Mouse (Mus musculus): ENCODE measurements around the gene Lnx2.

Gene Lnx2

DNA sequence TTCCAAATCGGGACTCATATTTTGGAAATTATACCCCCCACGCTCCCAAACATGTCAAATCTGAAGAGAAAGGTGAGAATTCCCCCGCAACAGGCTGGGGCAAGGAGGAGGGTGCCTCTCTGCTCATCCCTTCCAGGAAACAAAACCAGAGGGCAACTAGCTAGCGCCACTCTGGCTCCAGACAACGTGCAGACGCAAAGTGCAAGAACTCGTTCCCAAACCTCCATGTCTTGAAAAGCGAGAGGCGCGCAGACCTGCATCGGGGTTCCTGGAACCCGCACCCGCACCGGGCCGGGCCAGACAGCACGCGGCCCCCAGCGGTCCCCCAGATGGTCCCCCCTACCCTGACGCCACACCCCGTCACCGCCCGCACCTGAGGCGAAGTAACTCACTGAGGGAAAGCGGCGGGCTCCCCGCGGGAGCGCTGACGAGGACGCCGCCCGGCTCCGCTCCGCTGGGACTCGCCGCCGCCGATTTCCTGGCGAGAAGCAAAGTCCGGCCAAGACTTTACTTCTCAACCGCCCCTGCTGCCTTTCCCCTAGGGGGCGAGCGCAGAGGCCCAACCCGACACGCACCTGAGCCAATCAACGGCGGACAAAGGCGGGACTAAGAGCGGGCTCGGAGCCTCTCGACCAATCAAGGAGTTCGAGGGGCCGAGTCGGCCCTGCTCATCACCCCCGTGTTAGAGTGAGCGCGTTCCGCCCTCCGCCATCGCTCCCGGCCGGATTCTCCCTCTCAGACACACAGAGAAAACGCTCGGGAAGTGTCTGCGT, at the start of gene Lnx2:
Lnx2 (minus strand) TSS at position 561 of the 773 bp plus-strand sequence.
- DNase-seq (ENCODE audit: low spot score), result peak; percentile 97

DNA sequence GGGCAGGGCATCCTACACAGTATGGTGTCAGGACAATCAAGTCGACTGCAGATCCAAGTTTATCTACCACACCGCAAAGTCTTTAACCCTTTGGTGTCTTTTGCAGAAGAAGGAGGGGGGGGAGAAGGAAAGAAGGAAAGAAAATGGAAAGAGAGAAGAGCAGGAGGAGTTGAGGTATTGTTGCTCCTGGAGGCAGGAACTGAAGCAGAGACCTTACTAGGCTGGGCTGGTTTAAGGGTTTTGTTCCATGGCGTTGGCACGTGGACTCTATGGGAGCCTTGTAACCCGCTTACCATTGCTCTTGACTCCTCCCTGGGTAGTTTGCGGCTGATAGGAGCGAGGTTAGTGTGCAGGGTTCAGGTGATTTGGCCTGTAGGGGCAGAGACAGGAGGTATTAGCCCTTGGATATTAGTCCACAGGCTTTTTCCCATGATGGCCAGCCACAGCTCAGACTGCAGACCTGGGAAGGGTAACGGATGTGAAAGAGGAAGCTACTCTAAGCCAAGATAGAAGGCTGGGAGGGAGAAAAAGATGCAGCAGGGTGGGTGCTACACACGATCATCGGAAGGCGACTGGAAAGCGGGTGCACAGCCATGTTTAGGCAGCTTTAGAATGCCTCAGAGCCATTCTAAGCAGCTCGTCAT, 49.3 kb upstream of the Lnx2 start:
- no peak for DNase-seq (ENCODE audit: low spot score)

DNA sequence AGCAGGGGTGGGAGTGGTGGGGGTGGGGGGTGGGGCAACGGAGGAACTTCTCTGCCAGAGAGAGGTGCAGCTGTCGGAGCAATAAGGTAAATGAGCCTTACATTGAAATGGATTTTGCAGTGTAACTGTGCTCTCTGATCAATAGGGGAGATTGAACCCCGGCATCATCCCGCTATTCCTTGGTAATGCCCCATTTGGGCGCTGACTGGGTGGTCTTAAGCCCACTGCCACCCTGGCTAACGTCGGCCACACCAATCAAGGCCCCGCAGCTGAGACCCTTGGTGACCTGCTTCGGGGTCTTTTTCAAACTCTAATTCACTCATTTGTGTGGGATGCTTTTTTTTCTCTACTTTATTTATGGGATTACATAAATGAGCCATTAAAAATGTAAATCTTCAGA, 48.4 kb upstream of the Lnx2 start:
- no peak for DNase-seq (ENCODE audit: low spot score)

DNA sequence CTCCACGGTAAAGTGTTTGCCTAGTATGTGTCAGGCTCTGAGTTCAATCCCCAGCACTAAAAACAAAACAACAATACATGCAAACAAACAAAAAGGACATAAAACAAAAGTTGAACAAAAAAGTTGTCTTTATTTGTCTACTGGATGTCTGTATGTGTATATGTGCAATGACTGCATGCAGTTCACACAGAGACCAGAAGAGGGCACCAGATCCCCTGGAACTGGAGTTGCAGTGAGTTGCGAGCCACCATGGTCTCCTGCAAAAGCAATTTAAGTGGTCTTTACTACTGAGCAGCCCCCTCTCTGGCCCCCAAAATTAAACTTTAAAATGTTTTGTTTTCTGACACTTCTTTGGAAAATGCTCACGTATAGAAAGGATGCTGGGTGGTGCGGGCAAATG, 44.8 kb upstream of the Lnx2 start:
- no peak for DNase-seq (ENCODE audit: low spot score)

DNA sequence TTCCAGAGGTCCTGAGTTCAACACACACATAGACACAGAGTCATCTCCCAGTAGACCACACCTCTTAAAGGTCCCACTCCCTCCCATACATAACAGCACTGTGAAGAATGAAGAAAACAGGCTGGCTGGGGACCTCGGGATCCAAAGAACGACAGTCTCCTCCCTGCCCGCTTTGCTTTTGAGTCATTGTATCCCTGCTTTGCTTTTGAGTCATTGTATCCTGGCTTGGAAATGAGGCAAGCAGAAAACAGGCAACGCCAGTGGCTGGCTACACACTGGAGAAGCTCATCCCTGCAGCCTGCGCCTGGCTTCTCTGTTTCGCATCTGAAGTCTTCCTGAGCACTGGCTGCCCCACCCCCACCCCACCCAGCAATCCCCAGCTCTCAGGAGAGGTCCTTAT, 40.6 kb upstream of the Lnx2 start:
- no peak for DNase-seq (ENCODE audit: low spot score)

DNA sequence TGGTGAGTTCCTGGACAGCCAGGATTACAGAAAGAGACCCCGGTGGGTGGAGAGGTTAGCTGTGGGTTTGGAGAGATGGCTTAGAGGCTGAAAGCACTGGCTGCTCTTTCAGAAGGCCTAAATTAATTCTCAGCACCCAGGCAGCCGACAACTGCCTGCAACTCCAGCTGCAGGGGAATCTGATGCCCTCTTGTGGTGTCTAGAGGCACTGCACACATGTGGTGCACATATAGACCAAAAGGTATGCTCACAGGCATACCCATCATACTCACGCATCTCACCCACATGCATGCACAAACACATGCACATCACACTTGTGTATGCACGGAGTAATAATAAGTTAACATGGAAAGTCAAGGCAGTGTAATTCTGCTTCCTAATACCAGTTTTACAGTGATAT, 39.2 kb upstream of the Lnx2 start:
- DNase-seq (ENCODE audit: low spot score), result no peak

DNA sequence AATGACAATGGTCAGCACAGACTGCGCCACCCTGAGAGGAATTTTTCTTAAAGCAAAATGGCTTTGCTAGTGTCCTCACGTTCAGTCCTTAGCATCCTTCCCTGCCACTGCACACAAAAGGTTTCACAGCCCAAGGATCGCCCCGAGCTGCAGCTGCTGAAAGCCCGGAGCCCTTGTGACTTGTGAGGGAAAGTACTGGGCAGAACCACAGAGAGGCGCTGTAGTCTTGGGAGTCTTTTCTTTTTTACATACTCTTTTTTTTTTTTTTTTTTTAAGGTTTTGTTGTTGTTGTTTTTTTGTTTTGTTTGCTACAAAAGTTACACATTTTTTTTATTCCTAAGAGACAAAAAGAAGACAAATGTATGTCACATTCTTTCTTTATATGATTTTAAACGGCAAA, 38.4 kb upstream of the Lnx2 start:
- peak; percentile 56 for DNase-seq (ENCODE audit: low spot score)

DNA sequence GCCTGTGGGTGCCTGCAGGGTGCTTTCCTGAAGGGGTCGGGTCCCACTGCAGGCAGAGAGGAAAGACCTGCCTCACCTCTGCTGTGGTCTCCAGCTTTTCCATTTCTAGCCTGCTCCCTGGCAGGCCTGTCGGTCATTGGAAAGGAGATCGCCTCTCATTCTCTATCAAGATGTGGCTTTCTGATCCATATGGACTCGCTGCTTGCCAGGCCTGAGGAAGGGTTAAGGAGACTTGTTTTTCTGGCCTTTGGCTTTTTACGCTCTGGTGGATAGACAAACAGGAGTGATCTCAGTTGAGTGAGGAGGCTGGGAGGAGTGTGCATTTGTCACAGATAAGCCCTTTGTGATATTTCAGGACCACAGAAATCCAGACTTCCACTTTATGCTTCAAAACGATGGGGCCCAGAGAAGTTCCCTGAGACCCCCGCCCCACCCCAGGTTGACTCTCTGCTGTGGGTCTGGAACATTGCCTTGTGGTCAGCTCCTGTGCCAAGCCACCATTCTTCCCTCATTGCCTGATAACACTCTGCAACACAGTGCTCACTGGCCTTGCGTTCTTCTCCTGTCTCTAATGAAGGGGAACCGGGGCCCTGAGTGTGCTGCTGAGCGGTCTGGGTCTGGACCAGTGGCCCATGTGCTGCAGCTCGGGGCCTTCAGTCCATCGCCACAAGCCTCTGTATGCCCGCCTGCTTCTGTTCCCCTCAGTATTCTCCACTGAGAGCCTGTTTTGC, 32.6 kb upstream of the Lnx2 start:
- no peak for DNase-seq (ENCODE audit: low spot score)

DNA sequence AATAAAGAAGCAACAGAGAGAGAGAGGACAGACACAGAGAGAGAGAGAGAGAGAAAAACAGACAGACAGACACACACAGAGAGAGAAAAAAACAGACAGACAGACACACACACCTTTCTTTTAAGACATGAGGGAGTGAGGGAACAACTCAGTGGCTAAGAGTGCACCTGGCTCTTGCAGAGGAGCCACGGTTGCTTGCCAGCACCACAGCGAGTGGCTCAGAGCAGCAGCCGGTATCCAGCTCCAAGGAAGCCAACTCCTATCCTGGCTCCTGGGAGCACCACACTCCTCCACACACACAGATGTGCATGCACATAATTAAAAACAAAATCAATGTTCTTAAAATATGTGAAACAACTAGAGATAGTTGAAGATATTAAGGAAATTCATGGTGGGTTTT, 30.9 kb upstream of the Lnx2 start:
- DNase-seq (ENCODE audit: low spot score), result no peak

DNA sequence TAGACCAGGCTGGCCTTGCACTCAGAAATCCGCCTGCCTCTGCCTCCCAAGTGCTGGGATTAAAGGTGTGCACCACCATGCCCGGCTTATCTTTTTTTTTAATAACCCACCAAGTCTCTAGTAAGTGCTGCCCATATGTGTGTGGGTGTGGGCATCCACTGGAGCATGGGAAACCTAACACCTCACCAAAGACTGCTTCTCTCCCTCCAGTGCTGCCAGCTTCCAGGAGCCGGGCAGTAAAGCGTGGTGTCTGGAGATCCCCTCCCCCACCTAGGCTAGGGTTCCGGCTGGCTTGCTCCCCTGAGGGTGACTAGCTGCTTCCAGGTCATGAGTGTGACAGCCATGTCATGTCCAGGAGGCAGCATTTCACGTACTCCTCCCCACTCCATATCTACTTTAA, 25.9 kb upstream of the Lnx2 start:
- DNase-seq (ENCODE audit: low spot score), result no peak

DNA sequence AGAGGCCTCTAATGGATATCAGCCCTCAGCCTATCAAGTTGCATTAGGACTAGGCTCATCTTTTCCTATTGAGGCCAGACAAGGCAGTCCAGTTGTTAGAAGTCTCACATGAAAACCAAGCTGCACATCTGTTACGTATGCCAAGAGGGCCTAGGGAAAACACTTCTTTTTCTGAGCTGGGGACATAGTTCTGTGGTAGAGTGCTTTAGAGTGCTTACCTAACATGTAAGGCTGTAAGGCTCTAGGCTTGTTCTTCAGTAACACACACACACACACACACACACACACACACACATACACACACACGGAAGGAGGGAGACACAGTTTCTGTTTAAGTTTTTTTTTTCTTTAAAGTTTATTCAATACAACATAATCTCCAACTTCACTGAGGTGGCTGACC, 23.8 kb upstream of the Lnx2 start:
- no peak for DNase-seq (ENCODE audit: low spot score)

DNA sequence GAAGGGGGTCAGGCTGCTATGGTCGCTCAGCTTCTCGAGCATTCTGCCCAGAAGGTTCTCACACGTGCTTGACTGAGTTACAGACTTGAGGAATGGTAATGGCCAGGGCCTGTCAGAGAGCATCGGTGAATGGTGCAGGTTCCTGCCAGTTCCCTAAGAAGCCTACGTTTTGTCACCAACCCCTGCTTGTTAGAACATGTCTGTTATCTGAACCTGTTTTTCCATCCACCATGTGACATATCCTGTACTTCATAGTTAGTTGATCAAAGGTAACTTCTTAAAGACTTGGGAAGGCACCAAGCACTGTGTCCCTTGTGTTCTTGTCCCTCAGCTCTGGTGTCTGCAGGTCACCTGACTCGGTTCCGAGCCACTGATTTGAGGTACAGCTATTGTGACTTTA, 22.3 kb upstream of the Lnx2 start:
- no peak for DNase-seq (ENCODE audit: low spot score)

DNA sequence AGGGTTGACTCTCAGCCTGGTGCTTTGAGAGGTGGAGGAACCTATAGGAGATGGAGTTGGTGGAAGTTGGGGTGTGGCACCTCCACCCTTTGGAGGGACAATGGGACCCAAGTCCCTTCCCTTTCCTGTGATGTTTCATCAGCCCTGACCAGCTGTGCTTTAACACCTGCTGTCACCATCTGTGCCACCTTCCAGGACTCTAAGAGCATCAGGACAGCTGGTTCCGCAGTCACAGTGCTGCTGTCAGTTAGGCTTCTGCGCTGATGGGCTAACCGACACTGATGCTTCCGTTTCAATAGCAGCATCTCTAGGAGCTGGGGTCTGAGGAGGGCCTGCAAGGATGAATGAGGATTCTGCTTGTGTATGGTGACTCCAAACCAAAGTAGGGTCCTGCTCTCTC, 20.2 kb upstream of the Lnx2 start:
- no peak for DNase-seq (ENCODE audit: low spot score)

DNA sequence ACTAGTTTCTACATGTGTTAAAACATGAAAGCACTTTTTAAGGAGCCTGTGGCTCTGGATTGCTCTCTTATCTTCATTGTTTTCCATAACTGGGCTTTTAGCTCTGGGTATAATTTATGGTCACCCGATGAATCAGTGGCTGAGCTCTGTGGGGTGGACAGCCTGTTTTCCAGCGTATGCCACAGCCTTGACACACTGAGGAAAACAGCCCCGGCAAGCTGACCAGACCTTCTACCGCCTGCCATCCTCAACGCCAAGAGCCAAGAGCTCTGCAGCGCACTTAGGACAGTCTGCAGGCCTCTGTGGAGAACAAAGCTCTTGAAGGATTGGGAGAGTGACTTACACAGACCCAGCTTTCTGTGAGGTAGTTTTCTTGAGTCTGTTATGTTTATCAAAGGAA, 17.9 kb upstream of the Lnx2 start:
- no peak for DNase-seq (ENCODE audit: low spot score)

DNA sequence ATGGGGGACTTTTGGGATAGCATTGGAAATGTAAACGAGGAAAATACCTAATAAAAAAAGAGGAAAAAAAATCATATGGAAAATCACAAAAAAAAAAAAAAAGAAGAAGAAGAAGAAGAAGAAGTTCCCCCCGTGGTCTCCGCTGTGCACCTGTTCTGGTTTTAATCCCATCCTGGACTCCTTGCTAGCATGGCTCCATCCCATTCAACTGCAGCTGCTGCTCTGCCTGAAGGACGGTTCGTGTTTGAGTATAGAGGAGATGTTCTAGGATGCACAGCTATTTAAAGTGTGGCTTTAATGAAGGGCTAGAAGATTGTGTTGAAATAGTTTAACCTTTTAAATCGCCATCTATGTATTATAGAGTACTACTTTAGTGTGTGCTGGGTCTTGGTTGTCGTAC, 16.1 kb upstream of the Lnx2 start:
- no peak for DNase-seq (ENCODE audit: low spot score)

DNA sequence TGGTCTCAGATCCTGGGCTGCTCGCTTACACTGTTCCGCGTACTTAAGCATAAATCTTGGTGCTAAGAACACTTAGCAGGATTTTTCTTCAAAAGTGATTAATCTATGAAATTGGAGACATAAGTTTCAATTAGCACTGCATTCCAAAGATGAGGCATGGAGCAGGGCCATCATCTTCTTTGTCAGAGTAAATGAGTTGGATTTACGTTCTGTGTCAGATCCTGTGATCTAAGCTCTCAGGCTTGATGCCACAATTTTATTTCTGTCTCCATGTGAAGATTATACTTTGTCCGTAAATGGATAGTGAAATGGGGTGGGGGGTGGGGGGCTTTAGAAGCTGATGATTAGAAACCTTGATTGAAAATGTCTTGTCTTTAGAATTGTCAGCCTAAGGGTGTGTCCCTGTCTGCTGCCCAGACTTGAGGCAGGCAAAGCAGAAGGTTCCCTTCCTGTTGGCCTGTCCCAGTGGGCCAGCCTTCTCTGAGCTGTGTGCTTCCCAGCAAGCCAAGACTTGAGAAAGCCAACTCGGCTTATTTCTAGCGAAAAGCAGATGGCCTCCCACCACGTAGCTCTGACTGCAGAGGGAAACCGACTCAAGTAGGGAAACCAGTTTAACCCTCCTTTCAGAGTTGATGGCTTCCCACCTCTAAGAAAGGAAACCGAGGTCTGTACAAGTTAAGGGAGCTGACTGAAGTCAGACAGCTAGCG, 14.0 kb upstream of the Lnx2 start:
- no peak for DNase-seq (ENCODE audit: low spot score)

DNA sequence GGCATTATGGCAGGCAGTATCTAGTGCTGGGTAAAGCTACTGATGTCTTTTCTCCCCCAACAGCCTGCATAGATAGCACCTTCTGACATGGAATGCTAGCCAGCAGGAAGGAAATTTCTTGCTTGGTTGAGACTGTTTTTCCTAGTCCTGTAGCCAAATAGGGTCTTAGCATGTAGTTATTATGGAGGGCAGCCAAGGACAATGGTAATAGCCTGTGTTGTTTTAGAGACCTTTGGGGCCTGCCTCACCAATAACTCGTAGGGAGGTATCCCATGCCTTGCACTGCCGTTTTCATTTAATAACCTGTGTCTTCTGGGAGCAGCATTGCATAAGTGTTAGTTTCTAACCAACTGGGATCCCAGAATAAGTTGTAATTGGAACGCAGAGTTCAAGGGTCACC, 13.4 kb upstream of the Lnx2 start:
- no peak for DNase-seq (ENCODE audit: low spot score)

DNA sequence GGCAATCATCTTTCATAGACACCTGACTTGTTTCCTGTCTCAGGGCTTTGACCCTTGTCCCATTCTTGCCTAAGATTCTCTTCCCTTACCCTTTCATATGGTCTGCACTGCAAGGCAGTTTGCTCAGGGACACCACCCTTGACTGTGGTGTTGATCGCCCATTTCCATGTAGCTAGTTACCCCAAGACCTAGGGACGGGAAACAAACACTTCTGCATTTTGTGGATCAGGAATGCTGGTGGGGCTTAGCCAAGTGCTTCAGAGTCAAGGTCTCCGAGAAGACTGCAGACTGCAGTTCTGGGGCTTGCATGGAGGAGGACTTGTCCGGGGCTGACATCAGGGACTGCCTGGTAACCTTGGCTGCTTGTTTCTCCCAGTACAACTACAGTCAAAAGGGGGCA, 10.4 kb upstream of the Lnx2 start:
- DNase-seq (ENCODE audit: low spot score), result no peak

DNA sequence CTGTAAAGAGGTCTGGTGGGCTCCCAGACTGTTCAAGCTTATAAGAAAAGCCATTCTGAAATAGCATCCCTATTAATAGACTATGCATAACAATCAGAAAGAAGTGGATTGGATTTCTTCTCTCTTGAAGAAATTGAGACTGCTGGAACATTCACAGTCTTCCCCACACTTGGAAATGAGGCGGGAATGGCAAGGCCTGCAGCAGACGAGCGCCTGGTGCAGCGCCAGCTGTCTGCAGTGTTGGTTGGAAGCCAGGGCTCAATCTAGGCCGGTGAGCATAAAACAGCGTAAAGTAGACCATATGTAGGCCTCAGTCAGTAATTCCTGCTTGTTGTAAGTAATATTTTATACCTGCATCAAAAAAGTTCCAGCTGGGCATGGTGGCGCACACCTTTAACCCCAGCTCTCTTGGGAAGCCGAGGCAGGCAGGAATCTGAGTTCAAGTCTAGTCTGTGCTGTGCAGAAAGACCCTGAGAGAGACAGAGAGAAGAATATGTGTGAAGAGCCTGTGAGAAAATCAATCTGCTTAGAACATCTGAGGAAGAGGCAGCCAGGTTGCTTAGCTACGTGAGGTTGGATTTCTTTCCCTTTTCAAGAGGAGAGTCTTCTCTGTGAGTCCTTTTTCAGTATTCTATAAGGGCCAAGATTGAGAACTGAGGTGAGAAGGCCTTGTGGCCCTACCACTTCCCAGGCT, 9.0 kb upstream of the Lnx2 start:
- DNase-seq (ENCODE audit: low spot score), result peak; percentile 60

DNA sequence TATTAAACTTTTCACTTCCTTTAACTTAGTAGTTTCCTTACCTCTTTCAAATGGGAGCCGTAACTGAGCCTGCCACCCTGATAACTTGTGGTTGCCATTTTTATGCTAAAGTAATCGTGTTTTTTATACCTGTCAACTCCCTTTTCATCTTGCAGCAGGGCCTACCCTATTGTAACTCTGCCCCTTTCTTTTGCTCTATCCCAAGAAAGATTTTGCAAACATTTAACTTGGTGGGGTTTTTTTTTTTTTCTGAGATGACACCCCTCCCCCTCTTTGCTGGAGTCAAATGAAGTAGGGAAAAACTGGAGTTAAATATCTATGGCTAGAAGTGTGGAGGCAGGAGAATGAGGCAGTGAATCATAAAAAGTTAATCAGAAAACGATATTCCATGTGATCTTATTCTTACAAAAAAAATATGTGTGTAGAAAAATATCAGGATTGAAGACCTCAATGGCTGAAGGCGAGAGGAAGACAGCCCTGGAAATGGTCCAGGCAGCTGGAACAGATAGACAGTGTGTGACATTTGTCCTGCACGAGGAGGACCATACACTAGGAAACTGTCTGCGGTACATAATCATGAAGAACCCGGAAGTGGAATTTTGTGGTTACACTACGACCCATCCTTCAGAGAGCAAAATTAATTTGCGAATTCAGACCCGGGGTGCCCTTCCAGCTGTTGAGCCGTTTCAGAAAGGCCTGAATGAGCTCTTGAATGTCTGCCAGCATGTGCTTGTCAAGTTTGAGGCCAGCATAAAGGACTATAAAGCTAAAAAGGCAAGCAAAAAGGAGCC, 1.9 kb upstream of the Lnx2 start:
- no peak for DNase-seq (ENCODE audit: low spot score)

DNA sequence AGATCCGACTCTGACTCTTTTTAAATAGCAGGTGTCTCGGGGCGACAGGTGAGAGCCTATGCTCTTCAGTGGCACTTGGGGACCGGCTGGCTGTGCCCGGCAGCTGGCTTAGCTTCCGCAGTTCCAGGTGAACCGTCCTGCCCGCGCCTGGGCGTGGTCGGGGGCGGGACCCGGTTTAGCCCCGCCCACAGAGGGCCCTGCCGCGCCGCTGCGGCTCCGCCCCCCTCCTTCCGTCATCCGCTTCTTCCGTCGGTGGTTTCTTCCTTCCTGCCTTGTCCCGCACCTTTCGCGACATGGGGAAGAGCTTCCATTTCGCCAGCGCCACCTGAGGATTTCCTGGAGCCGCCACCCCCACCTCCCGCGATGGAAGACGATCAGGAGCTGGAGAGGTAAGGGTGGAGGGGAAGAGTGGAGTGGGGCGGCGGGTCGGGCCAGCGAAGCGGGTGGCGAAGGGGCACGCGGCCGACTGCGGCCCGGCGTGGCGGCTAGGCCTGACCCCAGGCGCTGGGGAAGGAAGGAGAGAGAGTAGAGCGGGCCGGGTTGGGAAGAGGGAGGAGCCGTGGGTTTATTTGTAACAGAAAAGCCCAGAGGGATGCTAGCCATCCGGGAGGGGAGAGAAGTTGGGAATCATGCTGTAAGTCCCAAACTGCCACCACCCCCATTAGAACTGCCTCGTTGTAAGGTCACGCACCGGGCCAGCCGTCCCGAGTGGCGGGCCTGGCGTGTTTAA, 1.1 kb upstream of the Lnx2 start:
- peak; percentile 98 for DNase-seq (ENCODE audit: low spot score)

All from testis, postnatal 10 days (tissue).